Mouse (Mus musculus): ENCODE results near the gene Cisd1. TPM values are rescaled to one million over a fixed set of nuclear protein-coding genes. Genes with fewer than 3 reads are reported as not detected.
"Not testable (repeated sequence)": the region's sequence is repeated elsewhere in the genome, so short reads cannot be mapped to it uniquely, and the experiment has no call there.

Cisd1 gene
- polyA plus RNA-seq (2015; fragmentation: Nextera tagmentation; extraction: Ambion mirVana) = 103 and 104 TPM in 2 replicates

GRCm38 (mm10) chr10:71344579-71345143 is at the start of gene Cisd1:
Gene Cisd1, minus strand, starts transcription at chr10:71344954.
- Histone ChIP-seq H3K4me1 (peaks cover 20% of the 10 kb centered on the region), H3K36me3 (no peaks in the 10 kb centered on the region), H3K4me2 (peak within 1 kb of the TSS; percentile 85), H3K27me3 (replicated peaks) (no peaks in the 10 kb centered on the region), H3K9ac (peak within 1 kb of the TSS; percentile 73; the same call in 1 of the 2 replicates), H3K9me3 (no peaks in the 10 kb centered on the region), H3K27ac (peak within 1 kb of the TSS; percentile 68; the same call in 1 of the 2 replicates), H3K4me3 (replicated peaks) (peak within 1 kb of the TSS; percentile 90)
- WGBS = under 1% methylated on average over 60 of the region's 60 CpGs
- peak; percentile 79 for ATAC-seq (ENCODE audit: insufficient read depth, low FRiP score, low read depth)

- WGBS = 88% methylated on average over 5 of the region's 5 CpGs
- H3K4me3 ChIP-seq (replicated peaks) = no peak overlapping the region
- no peak overlapping the region for H3K4me2 ChIP-seq
- H3K9ac ChIP-seq = no peak overlapping the region
- no peaks in the 10 kb centered on the region for H3K27me3 ChIP-seq (replicated peaks)
- H3K9me3 ChIP-seq = no peaks in the 10 kb centered on the region
- H3K36me3 ChIP-seq = no peaks in the 10 kb centered on the region
- no peaks in the 10 kb centered on the region for H3K4me1 ChIP-seq
- ATAC-seq (ENCODE audit: insufficient read depth, low FRiP score, low read depth) = no peak
- H3K27ac ChIP-seq = no peak overlapping the region
Measured at GRCm38 (mm10) chr10:71389311-71389710, 44.6 kb upstream of the Cisd1 start.

GRCm38 (mm10) chr10:71384159-71385044 is 39.6 kb upstream of the Cisd1 start:
- H3K27ac ChIP-seq = no peak overlapping the region
- ATAC-seq (ENCODE audit: insufficient read depth, low FRiP score, low read depth) = no peak
- 63% methylated on average over 19 of the region's 19 CpGs for WGBS

GRCm38 (mm10) chr10:71383552-71383924 is 38.8 kb upstream of the Cisd1 start:
- H3K4me1 ChIP-seq; H3K27ac ChIP-seq; H3K9me3 ChIP-seq; H3K4me3 ChIP-seq (replicated peaks); H3K36me3 ChIP-seq; H3K27me3 ChIP-seq (replicated peaks); H3K9ac ChIP-seq; ATAC-seq (ENCODE audit: insufficient read depth, low FRiP score, low read depth); H3K4me2 ChIP-seq: not testable (repeated sequence)
- 68% methylated on average over 6 of the region's 6 CpGs for WGBS

More at GRCm38 (mm10) chr10:71384159-71385044, 39.6 kb upstream of the Cisd1 start:
- H3K9me3 ChIP-seq = no peaks in the 10 kb centered on the region
- no peak overlapping the region for H3K4me3 ChIP-seq (replicated peaks)
- H3K9ac ChIP-seq = no peak overlapping the region
- 0 out of 2 replicates have a peak, but pooled peaks cover 1% of the 10 kb centered on the region for H3K36me3 ChIP-seq
- no peaks in the 10 kb centered on the region for H3K27me3 ChIP-seq (replicated peaks)
- H3K4me1 ChIP-seq = no peaks in the 10 kb centered on the region
- no peak overlapping the region for H3K4me2 ChIP-seq

- no peaks in the 10 kb centered on the region for H3K9me3 ChIP-seq
- no peak overlapping the region for H3K4me3 ChIP-seq (replicated peaks)
- no peak overlapping the region for H3K9ac ChIP-seq
- H3K4me1 ChIP-seq = no peaks in the 10 kb centered on the region
- H3K27me3 ChIP-seq (replicated peaks) = no peaks in the 10 kb centered on the region
- H3K4me2 ChIP-seq = no peak overlapping the region
- no peak overlapping the region for H3K27ac ChIP-seq
- WGBS = 51% methylated on average over 8 of the region's 8 CpGs
- no peak for ATAC-seq (ENCODE audit: insufficient read depth, low FRiP score, low read depth)
- peaks cover 10% of the 10 kb centered on the region; the same call in 1 of the 2 replicates for H3K36me3 ChIP-seq
Measured at GRCm38 (mm10) chr10:71382858-71383551, 38.3 kb upstream of the Cisd1 start.

- no peak overlapping the region for H3K9ac ChIP-seq
- H3K4me1 ChIP-seq = no peaks in the 10 kb centered on the region
- H3K4me3 ChIP-seq (replicated peaks) = no peak overlapping the region
- WGBS = 73% methylated on average over 7 of the region's 7 CpGs
- H3K4me2 ChIP-seq = no peak overlapping the region
- H3K27ac ChIP-seq = no peak overlapping the region
- ATAC-seq (ENCODE audit: insufficient read depth, low FRiP score, low read depth) = no peak
- H3K27me3 ChIP-seq (replicated peaks) = no peaks in the 10 kb centered on the region
- H3K36me3 ChIP-seq = peaks cover 10% of the 10 kb centered on the region; the same call in 1 of the 2 replicates
- no peaks in the 10 kb centered on the region for H3K9me3 ChIP-seq
Measured at GRCm38 (mm10) chr10:71382109-71382508, 37.4 kb upstream of the Cisd1 start.

GRCm38 (mm10) chr10:71381471-71382033 is 36.8 kb upstream of the Cisd1 start:
- Histone ChIP-seq H3K9ac (no peak overlapping the region), H3K27me3 (replicated peaks) (no peaks in the 10 kb centered on the region), H3K27ac (no peak overlapping the region), H3K4me3 (replicated peaks) (no peak overlapping the region), H3K36me3 (peaks cover 10% of the 10 kb centered on the region; the same call in 1 of the 2 replicates), H3K9me3 (no peaks in the 10 kb centered on the region), H3K4me1 (no peaks in the 10 kb centered on the region), H3K4me2 (no peak overlapping the region)
- 90% methylated on average over 29 of the region's 29 CpGs for WGBS
- ATAC-seq (ENCODE audit: insufficient read depth, low FRiP score, low read depth) = no peak

GRCm38 (mm10) chr10:71380406-71380805 is 35.7 kb upstream of the Cisd1 start:
- no peak for ATAC-seq (ENCODE audit: insufficient read depth, low FRiP score, low read depth)
- no peaks in the 10 kb centered on the region for H3K27me3 ChIP-seq (replicated peaks)
- H3K27ac ChIP-seq = no peak overlapping the region
- no peak overlapping the region for H3K4me2 ChIP-seq
- no peak overlapping the region for H3K4me3 ChIP-seq (replicated peaks)
- H3K9me3 ChIP-seq = no peaks in the 10 kb centered on the region
- no peaks in the 10 kb centered on the region for H3K4me1 ChIP-seq
- 91% methylated on average over 7 of the region's 7 CpGs for WGBS
- H3K36me3 ChIP-seq = peaks cover 10% of the 10 kb centered on the region; the same call in 1 of the 2 replicates
- no peak overlapping the region for H3K9ac ChIP-seq

- ATAC-seq (ENCODE audit: insufficient read depth, low FRiP score, low read depth) = no peak
- Histone ChIP-seq H3K4me2 (no peak overlapping the region), H3K4me1 (no peaks in the 10 kb centered on the region), H3K9me3 (no peaks in the 10 kb centered on the region), H3K36me3 (peaks cover 10% of the 10 kb centered on the region; the same call in 1 of the 2 replicates), H3K9ac (no peak overlapping the region), H3K27me3 (replicated peaks) (no peaks in the 10 kb centered on the region), H3K4me3 (replicated peaks) (no peak overlapping the region), H3K27ac (no peak overlapping the region)
- WGBS = 66% methylated on average over 6 of the region's 6 CpGs
Measured at GRCm38 (mm10) chr10:71376014-71376413, 31.3 kb upstream of the Cisd1 start.

- Histone ChIP-seq H3K36me3 (peaks cover 8% of the 10 kb centered on the region; the same call in 1 of the 2 replicates), H3K9ac (no peak overlapping the region), H3K4me2 (no peak overlapping the region), H3K9me3 (no peaks in the 10 kb centered on the region), H3K27ac (no peak overlapping the region), H3K4me3 (replicated peaks) (no peak overlapping the region), H3K4me1 (no peaks in the 10 kb centered on the region), H3K27me3 (replicated peaks) (no peaks in the 10 kb centered on the region)
- 85% methylated on average over 11 of the region's 11 CpGs for WGBS
- no peak for ATAC-seq (ENCODE audit: insufficient read depth, low FRiP score, low read depth)
Measured at GRCm38 (mm10) chr10:71373706-71374105, 29.0 kb upstream of the Cisd1 start.

GRCm38 (mm10) chr10:71371881-71372280 is 27.1 kb upstream of the Cisd1 start:
- 0 out of 2 replicates have a peak, but pooled peaks cover 5% of the 10 kb centered on the region for H3K36me3 ChIP-seq
- no peak for ATAC-seq (ENCODE audit: insufficient read depth, low FRiP score, low read depth)
- no peak overlapping the region for H3K9ac ChIP-seq
- no peak overlapping the region for H3K4me3 ChIP-seq (replicated peaks)
- no peak overlapping the region for H3K4me2 ChIP-seq
- H3K4me1 ChIP-seq = no peaks in the 10 kb centered on the region
- H3K27ac ChIP-seq = no peak overlapping the region
- 69% methylated on average over 6 of the region's 6 CpGs for WGBS
- no peaks in the 10 kb centered on the region for H3K27me3 ChIP-seq (replicated peaks)
- no peaks in the 10 kb centered on the region for H3K9me3 ChIP-seq
